Comparison of ENCODE assay signal across 16 mouse cellular contexts in the genomic region with DNA sequence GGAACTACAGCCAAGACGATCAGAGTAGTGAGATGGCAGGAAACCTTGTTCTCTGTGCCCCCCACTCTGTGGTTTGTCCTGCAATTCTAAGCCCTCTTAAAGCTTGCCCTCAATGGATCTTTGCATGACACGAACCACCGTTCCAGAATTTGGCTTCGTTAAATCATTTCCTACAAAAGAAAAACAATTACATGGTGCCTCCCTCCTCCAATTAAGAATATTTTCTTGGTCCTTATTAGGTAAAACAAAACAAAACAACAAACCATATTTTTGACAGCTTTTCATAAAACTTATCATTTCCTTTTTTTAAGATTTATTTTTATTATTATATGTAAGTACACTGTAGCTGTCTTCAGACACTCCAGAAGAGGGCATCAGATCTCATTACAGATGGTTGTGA.
"Had no signal": no experiment of that assay in that cellular context is flagged by ENCODE, and none has a peak within 500 bp of the region (broad histone marks: within the 10 kb centered on the region; RNA-seq: fewer than 3 reads in every experiment).

No protein-coding gene starts in this region.

- DNase-seq: retina, postnatal 1 day; right cerebral cortex, adult 18-20 months; right cerebral cortex, postnatal 14 days; right cerebral cortex, postnatal 25 days; right cerebral cortex, postnatal 4 days; spleen, adult 18-20 months; thymus, adult 18-20 months; thymus, adult 2 months; thymus, postnatal 14 days; thymus, postnatal 25 days; thymus, postnatal 36 days; thymus, postnatal 4 days had no signal

- H3K4me1 ChIP-seq: stomach, embryonic 15.5 days had no signal

- H3K4me3 ChIP-seq: neural tube, embryonic 13.5 days; neural tube, embryonic 15.5 days; stomach, embryonic 15.5 days had no signal

- H3K27me3 ChIP-seq: neural tube, embryonic 13.5 days; neural tube, embryonic 15.5 days; stomach, embryonic 15.5 days had no signal

- H3K27ac ChIP-seq: neural tube, embryonic 13.5 days; neural tube, embryonic 15.5 days; stomach, embryonic 15.5 days; stomach, postnatal 0 days had no signal

- H3K36me3 ChIP-seq: neural tube, embryonic 13.5 days; neural tube, embryonic 15.5 days; stomach, embryonic 15.5 days had no signal

- H3K9me3 ChIP-seq: neural tube, embryonic 13.5 days; neural tube, embryonic 15.5 days; stomach, embryonic 15.5 days had no signal
